Mouse (Mus musculus) limb, embryonic 12.5 days (tissue): ENCODE measurements around the gene Zar1l. TPM values are rescaled to one million over a fixed set of nuclear protein-coding genes. Genes with fewer than 3 reads are reported as not detected.

Experiments
- ATAC-seq: fragments of 200-750 bp; cut with Nextera tagmentation; 2 replicates; pipeline ENCODE4 v1.8.0; 2017; ENCODE audit warnings: low read depth, moderate TSS enrichment; ENCODE audit not compliant: insufficient number of reproducible peaks, insufficient read depth, low FRiP score, low TSS enrichment
- H3K27ac ChIP-seq: fragments of 300-500 bp; sonication (generic); 2 replicates; pipeline ENCODE4 v1.5.1; 2016; ENCODE audit warnings: mild to moderate bottlenecking, moderate library complexity
- H3K27me3 ChIP-seq: fragments of 300-500 bp; sonication (generic); 2 replicates; pipeline ENCODE4 v1.6.1; 2016; ENCODE audit warnings: mild to moderate bottlenecking, moderate library complexity
- H3K36me3 ChIP-seq: fragments of 300-500 bp; sonication (generic); 2 replicates; pipeline ENCODE4 v1.6.1; 2016; ENCODE audit warnings: mild to moderate bottlenecking, moderate library complexity
- H3K4me1 ChIP-seq: fragments of 300-500 bp; sonication (generic); replicated peaks from 2 replicates; pipeline ENCODE4 v1.6.1; 2016
- H3K4me2 ChIP-seq: fragments of 300-500 bp; sonication (generic); 2 replicates; pipeline ENCODE4 v1.6.1; 2016; ENCODE audit warnings: mild to moderate bottlenecking, moderate library complexity
- H3K4me3 ChIP-seq: fragments of 300-500 bp; sonication (generic); replicated peaks from 2 replicates; pipeline ENCODE4 v1.5.1; 2016; ENCODE audit warnings: mild to moderate bottlenecking
- H3K9ac ChIP-seq: fragments of 300-500 bp; sonication (generic); replicated peaks from 2 replicates; pipeline ENCODE4 v1.6.1; 2016; ENCODE audit warnings: mild to moderate bottlenecking, moderate library complexity
- H3K9me3 ChIP-seq: fragments of 300-500 bp; sonication (generic); 2 replicates; pipeline ENCODE4 v1.6.1; 2016; ENCODE audit warnings: mild to moderate bottlenecking, moderate library complexity
- WGBS: fragments of 180-500 bp; shearing (Covaris S2); methylation state at CpG from one replicate; pipeline ENCODE4 v1.1.7; 2016; 5-methylcytosine and 5-hydroxymethylcytosine counted together
- polyA plus RNA-seq: library from polyadenylated mRNA; unstranded; fragments of >200 nt; fragmentation: Nextera tagmentation; extraction: Ambion mirVana; gene quantifications from 2 replicates; pipeline ENCODE4 v1.2.1, GENCODE M21; 2016

The Zar1l gene
- polyA plus RNA-seq = not detected in 2 replicates

DNA sequence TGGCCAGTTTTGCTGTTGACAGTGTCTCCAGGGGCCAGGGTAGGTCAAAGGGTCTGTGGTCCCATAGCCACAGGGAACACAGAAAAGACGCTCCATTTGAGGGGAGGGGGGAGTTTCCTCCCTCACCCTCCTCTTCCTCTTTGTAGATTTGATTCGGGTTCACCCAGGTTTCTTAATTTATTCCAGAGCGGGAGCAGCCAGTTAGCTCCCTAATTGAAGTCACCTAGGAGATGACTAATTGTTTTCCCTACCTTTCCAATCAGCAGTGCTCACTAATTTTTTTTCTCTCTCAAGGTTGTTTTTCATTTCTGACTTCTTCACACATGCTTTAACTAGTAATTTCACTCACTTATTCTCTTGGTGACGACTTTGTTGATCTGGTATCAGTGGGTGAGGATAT lies at the start of gene Zar1l:
Gene Zar1l (minus strand): TSS at position 101 of the 400 bp plus-strand sequence.
- Histone ChIP-seq H3K9ac (no peak within 1 kb of the TSS), H3K4me3 (no peak within 1 kb of the TSS), H3K9me3 (no peaks in the 10 kb centered on the region), H3K27ac (no peak within 1 kb of the TSS), H3K4me1 (peaks cover 2% of the 10 kb centered on the region), H3K27me3 (no peaks in the 10 kb centered on the region), H3K36me3 (no peaks in the 10 kb centered on the region), H3K4me2 (no peak within 1 kb of the TSS)
- ATAC-seq = no peak
- WGBS = 40% methylated on average over 4 of the region's 4 CpGs

DNA sequence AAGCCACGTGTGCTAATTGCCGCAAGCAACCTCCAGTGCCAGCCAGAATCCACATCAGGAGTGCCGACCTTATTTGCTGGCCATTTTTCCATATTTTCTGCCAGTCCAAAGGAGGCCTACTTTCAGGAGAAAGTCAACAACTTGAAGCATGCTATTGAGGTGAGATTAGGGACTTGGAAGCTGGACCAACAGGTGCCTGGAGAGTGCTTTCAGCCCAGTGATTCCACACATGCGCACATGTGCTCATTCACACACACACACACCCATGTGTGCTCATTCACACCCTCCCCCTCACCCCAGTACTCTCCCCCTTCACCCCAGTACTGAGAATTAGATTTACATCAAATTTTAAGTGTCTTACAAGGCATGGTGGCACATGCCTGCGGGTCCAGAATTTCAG lies 49.0 kb upstream of the Zar1l start:
- H3K27ac ChIP-seq = no peak overlapping the region
- H3K4me2 ChIP-seq = no peak overlapping the region
- H3K9ac ChIP-seq = no peak overlapping the region
- no peaks in the 10 kb centered on the region for H3K27me3 ChIP-seq
- no peak overlapping the region for H3K4me3 ChIP-seq
- peaks cover 73% of the 10 kb centered on the region for H3K36me3 ChIP-seq
- no peaks in the 10 kb centered on the region for H3K9me3 ChIP-seq
- WGBS = 88% methylated on average over 5 of the region's 5 CpGs
- ATAC-seq = no peak
- no peaks in the 10 kb centered on the region for H3K4me1 ChIP-seq

DNA sequence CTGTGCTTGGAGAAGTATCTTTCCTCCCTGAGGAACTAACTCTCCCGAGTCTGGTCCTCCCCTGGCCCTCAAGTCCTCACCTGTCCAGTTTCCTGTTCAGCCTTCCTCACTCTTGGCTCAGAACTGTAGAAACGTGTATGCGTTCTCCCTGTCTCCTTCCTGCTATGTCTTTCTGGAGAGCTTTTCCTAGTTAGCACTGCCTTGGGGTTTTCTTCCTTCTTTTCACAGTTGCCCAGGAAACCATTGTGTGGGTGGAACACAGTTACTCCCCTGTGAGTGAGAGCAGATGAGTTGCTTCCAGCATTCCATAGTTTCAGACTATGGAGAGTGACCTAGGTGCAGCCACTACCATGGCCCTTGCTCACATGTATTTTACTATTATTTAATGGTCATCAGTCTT lies 48.3 kb upstream of the Zar1l start:
- Histone ChIP-seq H3K9me3 (no peaks in the 10 kb centered on the region), H3K27me3 (no peaks in the 10 kb centered on the region), H3K4me3 (no peak overlapping the region), H3K4me1 (no peaks in the 10 kb centered on the region), H3K36me3 (peaks cover 76% of the 10 kb centered on the region), H3K4me2 (no peak overlapping the region), H3K27ac (no peak overlapping the region), H3K9ac (no peak overlapping the region)
- 83% methylated on average over 3 of the region's 3 CpGs for WGBS
- ATAC-seq = no peak

DNA sequence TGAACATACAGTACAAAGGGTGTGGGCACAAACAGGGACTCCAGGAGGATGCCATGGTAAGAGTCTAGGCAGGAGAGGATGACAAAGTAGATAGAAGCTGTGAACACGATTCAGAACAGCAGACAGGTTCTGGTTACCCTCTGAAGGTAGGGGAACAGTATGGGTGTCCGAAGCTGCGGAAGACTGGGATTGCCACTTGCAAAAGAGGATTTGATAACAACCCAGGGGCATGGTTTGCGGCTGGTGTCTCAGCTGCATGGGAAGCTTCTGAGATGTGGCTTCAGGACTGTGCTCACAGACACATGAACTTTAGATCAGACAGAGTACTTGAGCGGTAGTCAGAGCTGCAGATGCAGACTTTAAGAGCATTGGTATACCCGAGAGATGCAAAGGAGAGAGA lies 46.5 kb upstream of the Zar1l start:
- Histone ChIP-seq H3K4me3 (no peak overlapping the region), H3K27me3 (no peaks in the 10 kb centered on the region), H3K9ac (no peak overlapping the region), H3K4me1 (no peaks in the 10 kb centered on the region), H3K4me2 (no peak overlapping the region), H3K27ac (no peak overlapping the region), H3K9me3 (no peaks in the 10 kb centered on the region), H3K36me3 (peaks cover 79% of the 10 kb centered on the region)
- 88% methylated on average over 6 of the region's 6 CpGs for WGBS
- ATAC-seq = no peak

DNA sequence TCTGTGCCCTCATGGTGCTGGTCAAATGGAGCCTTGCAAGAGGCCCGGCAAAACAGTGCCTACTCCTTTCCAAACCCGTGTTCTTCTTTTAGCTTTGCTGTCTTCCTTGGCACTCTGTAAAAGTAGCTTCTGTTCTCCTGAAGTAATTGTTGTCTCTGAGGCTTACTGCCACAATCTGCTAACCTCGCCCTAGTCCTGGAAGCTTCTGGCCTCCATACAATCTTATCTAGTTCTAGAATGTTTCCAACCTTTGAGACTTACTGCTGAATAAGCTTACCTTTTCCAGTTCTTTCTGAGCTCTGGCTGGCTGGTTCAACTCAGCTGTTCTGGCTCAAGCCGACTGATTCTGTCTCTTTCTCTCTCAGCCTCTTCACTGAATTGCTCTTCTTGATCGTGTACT lies 43.8 kb upstream of the Zar1l start:
- H3K4me3 ChIP-seq = no peak overlapping the region
- H3K36me3 ChIP-seq = peaks cover 81% of the 10 kb centered on the region
- 90% methylated on average over 5 of the region's 5 CpGs for WGBS
- H3K9me3 ChIP-seq = no peaks in the 10 kb centered on the region
- H3K4me2 ChIP-seq = no peak overlapping the region
- H3K4me1 ChIP-seq = no peaks in the 10 kb centered on the region
- H3K27me3 ChIP-seq = no peaks in the 10 kb centered on the region
- H3K27ac ChIP-seq = no peak overlapping the region
- ATAC-seq = no peak
- H3K9ac ChIP-seq = no peak overlapping the region

DNA sequence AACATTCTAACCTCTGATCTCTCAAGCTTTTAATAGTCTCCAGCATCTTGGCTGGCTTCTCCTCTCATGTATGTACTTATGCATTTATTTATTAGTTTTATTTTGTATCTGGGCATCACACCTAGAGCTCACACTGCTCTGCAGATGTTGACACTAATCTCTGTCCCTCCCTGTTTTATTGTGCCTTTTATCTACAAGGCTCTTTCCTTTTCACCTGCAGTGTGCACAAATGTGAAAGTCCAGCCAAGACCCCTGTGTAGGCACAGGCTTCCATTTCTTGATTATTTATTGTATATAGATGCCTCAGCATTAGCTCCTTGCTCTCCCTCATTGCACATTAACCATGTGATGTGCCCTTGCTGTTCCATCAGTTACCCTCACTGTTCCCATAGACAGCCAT lies 43.4 kb upstream of the Zar1l start:
- Histone ChIP-seq H3K36me3 (peaks cover 79% of the 10 kb centered on the region), H3K4me3 (no peak overlapping the region), H3K27me3 (no peaks in the 10 kb centered on the region), H3K4me2 (no peak overlapping the region), H3K9ac (no peak overlapping the region), H3K27ac (no peak overlapping the region), H3K4me1 (no peaks in the 10 kb centered on the region), H3K9me3 (no peaks in the 10 kb centered on the region)
- ATAC-seq = no peak

DNA sequence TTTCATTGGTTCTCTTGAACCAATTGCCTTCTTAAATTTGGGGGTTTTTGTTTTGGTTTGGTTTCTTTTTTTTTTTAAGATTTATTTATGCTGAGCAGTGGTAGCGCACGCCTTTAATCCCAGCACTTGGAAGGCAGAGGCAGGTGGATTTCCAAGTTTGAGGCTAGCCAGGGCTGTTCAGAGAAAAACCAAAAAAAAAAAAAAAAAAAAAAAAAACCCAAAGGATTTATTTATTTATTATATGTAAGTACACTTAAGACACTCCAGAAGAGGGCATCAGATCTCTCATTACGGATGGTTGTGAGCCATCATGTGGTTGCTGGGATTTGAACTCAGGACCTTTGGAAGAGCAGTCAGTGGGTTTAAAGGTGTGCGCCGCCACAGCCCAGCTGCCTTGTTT lies 42.9 kb upstream of the Zar1l start:
- 94% methylated on average over 5 of the region's 5 CpGs for WGBS
- H3K4me1 ChIP-seq = no peaks in the 10 kb centered on the region

DNA sequence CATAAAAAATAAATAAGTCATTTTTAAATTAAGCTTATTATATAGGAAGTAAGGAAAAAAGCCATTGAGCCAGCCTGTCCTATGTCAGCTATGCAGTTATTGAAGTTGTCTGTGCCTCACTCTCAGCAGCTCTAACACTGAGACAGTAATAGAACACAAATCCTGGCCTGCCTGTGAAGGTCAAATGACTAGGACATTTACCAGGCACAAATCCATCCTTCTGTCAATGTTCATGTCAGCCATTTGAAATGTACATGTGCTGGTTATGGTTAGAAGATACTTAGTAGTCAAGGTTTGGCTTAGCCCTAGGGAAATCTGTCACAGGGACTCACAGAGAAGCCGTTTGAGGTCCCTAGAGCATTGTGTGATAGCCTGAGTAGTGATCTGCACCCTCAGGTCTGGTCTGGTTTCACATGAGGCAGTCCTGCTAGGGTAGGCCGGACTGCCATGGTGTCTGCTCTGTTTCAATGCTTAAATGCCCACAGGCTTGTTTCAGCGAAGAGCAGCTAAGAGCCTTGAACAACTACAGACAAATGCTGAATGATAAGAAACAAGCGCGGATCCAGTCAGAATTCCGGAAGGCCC lies 41.6 kb upstream of the Zar1l start:
- H3K27ac ChIP-seq = no peak overlapping the region
- 93% methylated on average over 6 of the region's 6 CpGs for WGBS
- no peaks in the 10 kb centered on the region for H3K27me3 ChIP-seq
- H3K9ac ChIP-seq = no peak overlapping the region
- ATAC-seq = no peak
- no peak overlapping the region for H3K4me2 ChIP-seq
- no peaks in the 10 kb centered on the region for H3K9me3 ChIP-seq
- no peaks in the 10 kb centered on the region for H3K4me1 ChIP-seq
- no peak overlapping the region for H3K4me3 ChIP-seq
- peaks cover 79% of the 10 kb centered on the region for H3K36me3 ChIP-seq

More for the DNA sequence above, 42.9 kb upstream of the Zar1l start:
- no peak overlapping the region for H3K4me2 ChIP-seq
- H3K27ac ChIP-seq = no peak overlapping the region
- peaks cover 76% of the 10 kb centered on the region for H3K36me3 ChIP-seq
- H3K27me3 ChIP-seq = no peaks in the 10 kb centered on the region
- H3K9me3 ChIP-seq = no peaks in the 10 kb centered on the region
- no peak overlapping the region for H3K4me3 ChIP-seq
- H3K9ac ChIP-seq = no peak overlapping the region
- no peak for ATAC-seq

DNA sequence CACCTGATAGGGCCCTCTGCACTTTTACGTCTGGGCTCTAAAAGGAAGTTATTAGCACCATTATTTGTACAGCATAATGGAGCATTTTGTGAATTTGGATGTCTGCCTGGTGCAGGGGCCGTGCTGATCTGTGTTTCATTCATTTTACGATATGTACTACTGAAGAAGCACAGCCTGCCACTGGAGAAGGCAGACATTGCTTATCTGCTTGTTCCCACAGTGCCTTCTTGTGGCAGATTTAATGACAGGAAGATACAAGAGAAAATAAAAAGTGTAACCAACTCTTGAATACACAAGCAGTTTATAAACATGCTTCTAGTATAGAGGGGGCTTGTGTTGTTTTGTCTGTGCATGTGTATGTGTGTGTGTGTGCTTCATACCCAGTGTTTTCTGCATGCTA lies 33.7 kb upstream of the Zar1l start:
- no peak overlapping the region for H3K27ac ChIP-seq
- H3K9ac ChIP-seq = no peak overlapping the region
- no peak for ATAC-seq
- H3K36me3 ChIP-seq = peaks cover 61% of the 10 kb centered on the region
- H3K9me3 ChIP-seq = no peaks in the 10 kb centered on the region
- no peak overlapping the region for H3K4me2 ChIP-seq
- H3K4me1 ChIP-seq = no peaks in the 10 kb centered on the region
- H3K27me3 ChIP-seq = no peaks in the 10 kb centered on the region
- H3K4me3 ChIP-seq = no peak overlapping the region
- WGBS = 60% methylated on average over 3 of the region's 3 CpGs

DNA sequence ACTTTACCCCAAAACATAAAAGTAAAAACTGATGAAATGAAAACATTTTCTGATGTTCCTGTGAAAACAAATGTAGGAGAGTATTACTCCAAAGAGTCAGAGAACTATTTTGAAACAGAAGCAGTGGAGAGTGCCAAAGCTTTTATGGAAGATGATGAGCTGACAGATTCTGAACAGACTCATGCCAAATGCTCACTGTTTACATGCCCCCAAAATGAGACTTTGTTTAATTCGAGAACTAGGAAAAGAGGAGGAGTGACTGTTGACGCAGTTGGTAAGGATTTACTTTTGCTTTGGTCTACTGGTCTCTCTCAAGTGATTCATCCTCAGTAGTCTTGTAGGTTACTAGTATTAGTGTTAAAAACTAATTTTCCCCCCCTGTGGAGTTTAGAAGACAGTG lies 25.2 kb upstream of the Zar1l start:
- Histone ChIP-seq H3K4me3 (no peak overlapping the region), H3K9me3 (peaks cover 10% of the 10 kb centered on the region), H3K27me3 (no peaks in the 10 kb centered on the region), H3K4me2 (no peak overlapping the region), H3K36me3 (peaks cover 28% of the 10 kb centered on the region), H3K27ac (no peak overlapping the region), H3K9ac (no peak overlapping the region), H3K4me1 (no peaks in the 10 kb centered on the region)
- 93% methylated on average over 2 of the region's 2 CpGs for WGBS
- ATAC-seq = no peak

DNA sequence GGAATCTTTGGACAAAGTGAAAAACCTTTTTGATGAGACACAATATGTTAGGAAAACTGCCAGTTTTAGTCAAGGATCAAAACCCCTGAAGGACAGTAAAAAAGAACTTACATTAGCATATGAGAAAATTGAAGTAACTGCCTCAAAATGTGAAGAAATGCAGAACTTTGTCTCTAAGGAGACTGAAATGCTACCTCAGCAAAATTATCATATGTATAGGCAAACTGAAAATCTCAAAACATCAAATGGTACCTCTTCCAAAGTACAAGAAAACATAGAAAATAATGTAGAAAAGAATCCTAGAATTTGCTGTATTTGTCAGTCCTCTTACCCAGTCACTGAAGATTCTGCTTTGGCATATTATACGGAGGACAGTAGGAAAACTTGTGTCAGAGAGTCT lies 23.3 kb upstream of the Zar1l start:
- no peak for ATAC-seq
- WGBS = 96% methylated on average over 1 of the region's 1 CpGs
- no peaks in the 10 kb centered on the region for H3K4me1 ChIP-seq
- no peaks in the 10 kb centered on the region for H3K27me3 ChIP-seq
- no peak overlapping the region for H3K27ac ChIP-seq
- peaks cover 10% of the 10 kb centered on the region for H3K9me3 ChIP-seq
- H3K9ac ChIP-seq = no peak overlapping the region
- H3K4me3 ChIP-seq = no peak overlapping the region
- H3K4me2 ChIP-seq = no peak overlapping the region
- H3K36me3 ChIP-seq = peaks cover 43% of the 10 kb centered on the region

DNA sequence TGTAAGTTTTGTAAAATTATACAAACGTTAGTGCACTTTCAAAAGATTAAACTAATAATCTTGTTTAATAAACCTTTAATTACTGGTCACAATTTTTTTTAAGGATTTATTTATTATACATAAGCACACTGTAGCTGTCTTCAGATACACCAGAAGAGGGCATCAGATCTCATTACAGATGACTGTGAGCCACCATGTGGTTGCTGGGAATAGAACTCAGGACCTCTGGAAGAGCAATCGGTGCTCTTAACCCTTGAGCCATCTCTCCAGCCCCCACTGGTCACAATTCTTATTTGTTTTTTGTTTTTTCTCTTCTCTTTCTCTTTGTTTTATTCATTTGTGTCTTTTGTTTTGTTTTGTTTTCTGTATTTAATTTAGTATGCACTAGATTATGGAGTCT lies 7.3 kb upstream of the Zar1l start:
- WGBS = 87% methylated on average over 2 of the region's 2 CpGs
- ATAC-seq = no peak
- Histone ChIP-seq H3K36me3 (peaks cover 11% of the 10 kb centered on the region), H3K27ac (no peak overlapping the region), H3K9ac (no peak overlapping the region), H3K4me3 (no peak overlapping the region), H3K4me1 (peaks cover 7% of the 10 kb centered on the region), H3K9me3 (no peaks in the 10 kb centered on the region), H3K4me2 (no peak overlapping the region), H3K27me3 (no peaks in the 10 kb centered on the region)
